In the genomic region with DNA sequence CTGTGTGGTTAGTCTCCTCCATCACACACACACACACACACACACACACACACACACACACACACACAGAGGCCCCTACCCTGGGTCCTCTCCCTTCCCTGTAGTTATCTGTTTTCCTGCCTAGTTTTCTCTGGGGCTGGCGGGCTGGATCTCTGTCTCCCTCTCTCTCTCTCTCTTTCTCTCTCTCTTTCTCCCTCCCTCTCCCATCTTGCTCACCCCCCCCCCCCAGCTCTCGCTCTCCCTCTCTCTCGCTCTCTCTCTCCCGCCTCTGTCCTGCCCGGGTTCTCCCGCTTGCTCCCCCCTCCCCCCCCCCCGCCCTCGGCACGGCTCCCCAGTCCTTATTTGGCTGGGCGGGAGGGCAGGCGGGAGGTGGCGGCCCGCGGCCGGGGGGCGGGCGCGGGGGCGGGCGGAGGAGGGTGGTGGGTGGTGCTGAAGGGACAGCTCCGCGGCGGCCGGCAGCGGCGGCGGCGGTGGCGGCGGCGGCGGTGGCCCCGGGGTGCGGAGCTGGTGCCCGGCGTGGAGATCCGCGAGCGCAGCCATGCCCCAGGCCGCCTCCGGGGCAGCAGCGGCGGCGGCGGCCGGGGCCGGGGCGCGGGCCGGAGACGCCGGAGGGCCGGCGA, we compare ENCODE assay signal across 8 mouse cellular contexts. TPM values are rescaled to one million over a fixed set of nuclear protein-coding genes. Genes with fewer than 3 reads are reported as not detected.
DNase-seq lines count a peak whose midpoint lies in the region; ATAC-seq and TF ChIP-seq lines count a peak whose summit lies in the region.

Gene Kcnk3 (plus strand): TSS at position 490 of the 620 bp plus-strand sequence.

- WGBS in forebrain, embryonic 14.5 days = under 1% methylated on average over 26 of the region's 54 CpGs
- WGBS in spleen, adult 2 months = 3% methylated on average over 14 of the region's 54 CpGs

- POLR2A ChIA-PET in Patski (lab: Charles Lee) = no interaction called here

- no peaks in the 10 kb centered on the region for H3K36me3 ChIP-seq in forebrain, embryonic 14.5 days (ENCODE audit: control insufficient read depth, insufficient read depth, low read length)
- H3K36me3 ChIP-seq in spleen, adult 2 months (ENCODE audit: control insufficient read depth, insufficient read depth, low read length) = no peaks in the 10 kb centered on the region

- TF ChIP-seq POLR2A in spleen, adult 2 months (IDR thresholded peaks at IDR 0.05; ENCODE audit: low read depth, low read length) = no peak

- peak within 1 kb of the TSS; percentile 46 for H3K4me3 ChIP-seq in forebrain, embryonic 14.5 days (ENCODE audit: low read depth, low read length)
- H3K4me3 ChIP-seq in spleen, adult 2 months (ENCODE audit: extremely low read depth, insufficient read depth, insufficient read length) = peak within 1 kb of the TSS; percentile 5; the same call in 1 of the 2 replicates

- peak; percentile 51 for ATAC-seq in Patski
- peak; percentile 69 for ATAC-seq in forebrain, embryonic 14.5 days

- CTCF ChIA-PET in Patski (lab: Charles Lee) = no interaction called here

- in situ Hi-C loops in Patski (cut with MboI; ENCODE audit: low pct_unique_long_range_greater_than_20kb) = no loop called here

- peak within 1 kb of the TSS; percentile 90 for H3K4me2 ChIP-seq in forebrain, embryonic 14.5 days (ENCODE audit: low read length)

- no peaks in the 10 kb centered on the region for H3K9me3 ChIP-seq in forebrain, embryonic 14.5 days (replicated peaks; ENCODE audit: control insufficient read depth, low read length)

- DNase-seq in Patski (ENCODE audit: low read depth, low spot score) = no peak
- peak; percentile 12 for DNase-seq in c-Kit-positive CD71-negative TER-119-negative erythroid progenitor cells, embryonic 14.5 days (ENCODE audit: low read depth)
- peak; percentile 35 for DNase-seq in forebrain, embryonic 14.5 days (ENCODE audit: low spot score)
- DNase-seq in heart, postnatal 36 days = peak; percentile 78
- peak; percentile 60 to 68 for DNase-seq in layer of hippocampus, postnatal 10 days (ENCODE audit: low spot score in 2 of 2)
- DNase-seq in lung, postnatal 25 days (ENCODE audit: low spot score) = peak; percentile 44
- peak in 1 of 2 experiments; percentile 34 for DNase-seq in spleen, adult 2 months (ENCODE audit: low read depth in 1 of 2, low spot score in 2 of 2)
- no peak for DNase-seq in frontal cortex, postnatal 36 days (ENCODE audit: low spot score in 2 of 2)

- no peak for TF ChIP-seq CTCF in Patski (IDR thresholded peaks at IDR 0.05)
- no peak for TF ChIP-seq CTCF in spleen, adult 2 months (IDR thresholded peaks at IDR 0.05; ENCODE audit: extremely low read depth, insufficient read depth, insufficient read length, insufficient replicate concordance)

- H3K9ac ChIP-seq in forebrain, embryonic 14.5 days (ENCODE audit: low read length) = peak within 1 kb of the TSS; percentile 70

- intact Hi-C loops in heart, postnatal 36 days (cut with DNase I) = loop anchor here (1.0 to 5.0 kb wide), 3 partner anchors 27 to 70 kb away; no protein-coding TSS in a partner anchor

- H3K4me1 ChIP-seq in forebrain, embryonic 14.5 days (ENCODE audit: control insufficient read depth, insufficient read depth, low read length) = 0 out of 2 replicates have a peak, but pooled peaks cover 2% of the 10 kb centered on the region
- peaks cover 8% of the 10 kb centered on the region for H3K4me1 ChIP-seq in spleen, adult 2 months (ENCODE audit: control insufficient read depth, insufficient read depth, insufficient read length)

- H3K27me3 ChIP-seq in Patski = peaks cover 56% of the 10 kb centered on the region
- H3K27me3 ChIP-seq in forebrain, embryonic 14.5 days (replicated peaks; ENCODE audit: control insufficient read depth, insufficient read depth, low read length) = peaks cover 15% of the 10 kb centered on the region
- peaks cover 14% of the 10 kb centered on the region for H3K27me3 ChIP-seq in spleen, adult 2 months (ENCODE audit: control insufficient read depth, insufficient read depth, low read length)

- peak within 1 kb of the TSS; percentile 44; the same call in 1 of the 2 replicates for H3K27ac ChIP-seq in forebrain, embryonic 14.5 days (ENCODE audit: low read depth, low read length)
- H3K27ac ChIP-seq in spleen, adult 2 months (ENCODE audit: insufficient read depth, low read length) = no peak within 1 kb of the TSS

RNA-seq across cellular contexts. Expression of gene Kcnk3, which starts in this region (rescaled TPM):
- not detected for polyA plus RNA-seq in Patski (2021)
- polyA plus RNA-seq in forebrain, embryonic 14.5 days (2014; fragmentation: Nextera tagmentation; extraction: Ambion mirVana) = 2.1 and 2.5 TPM in 2 replicates
- total RNA-seq in heart, postnatal 36 days (2021) = 100 to 1,000 TPM; 234 to 245 TPM
- total RNA-seq in layer of hippocampus, postnatal 10 days (2021) = 10 to 100 TPM; 10.3 to 11.6 TPM
- polyA plus RNA-seq in spleen, adult 2 months (2012; rRNA removed) = 7.9 and 8.6 TPM in 2 replicates

Comparison
In these comparisons a context has a peak if more than half of its experiments do, and no peak if none do; other contexts are left out.
1. RNA of gene Kcnk3 (total RNA-seq): 234 to 245 TPM in heart, postnatal 36 days; 10.3 to 11.6 TPM in layer of hippocampus, postnatal 10 days; every median in the first group is over 10 times any median in the second.
2. Peak in ATAC-seq in Patski; RNA of the gene not detected or under 1 TPM.
3. DNase-seq: peak in c-Kit-positive CD71-negative TER-119-negative erythroid progenitor cells, embryonic 14.5 days (single experiment), forebrain, embryonic 14.5 days (single experiment), heart, postnatal 36 days (2 of 2), layer of hippocampus, postnatal 10 days (2 of 2) and lung, postnatal 25 days (single experiment); none in Patski (single experiment) and frontal cortex, postnatal 36 days (0 of 2).